Mouse (Mus musculus) CH12.LX (cell line): Measurements from ENCODE around the gene Mamdc2. TPM values are rescaled to one million over a fixed set of nuclear protein-coding genes. Genes with fewer than 3 reads are reported as not detected.

Source experiments
- DNase-seq: peaks from one replicate; pipeline ENCODE4 v3.0.0-alpha.2; 2013; ENCODE audit errors: extremely low read depth
- H3K27ac ChIP-seq: 2 replicates; pipeline ENCODE4 v1.5.1; 2012; ENCODE audit warnings: low read depth, mild to moderate bottlenecking, control low read depth, moderate library complexity; ENCODE audit not compliant: insufficient read depth
- H3K27me3 ChIP-seq: replicated peaks from 2 replicates; pipeline ENCODE3; 2012; ENCODE audit warnings: inconsistent platforms
- H3K36me3 ChIP-seq, 2 experiments: replicated peaks in 1 of 2; 2 replicates each; pipeline versions ENCODE3 to v1.6.1; 2012; ENCODE audit warnings: inconsistent platforms in 1 of 2, low read length in 1 of 2, mild to moderate bottlenecking in 1 of 2, mixed read lengths in 1 of 2, moderate library complexity in 1 of 2; ENCODE audit not compliant: control insufficient read depth in 1 of 2, insufficient read depth in 1 of 2
- H3K4me1 ChIP-seq, 2 experiments: 2 replicates each; pipeline ENCODE4 v1.6.1; 2012; ENCODE audit warnings: inconsistent platforms in 1 of 2, moderate library complexity in 1 of 2; ENCODE audit not compliant: insufficient read depth in 2 of 2, control insufficient read depth in 1 of 2
- H3K4me2 ChIP-seq: 2 replicates; pipeline ENCODE4 v1.6.1; 2012; ENCODE audit warnings: low read depth, mild to moderate bottlenecking, control low read depth; ENCODE audit not compliant: poor library complexity, insufficient read depth, severe bottlenecking
- H3K4me3 ChIP-seq, 3 experiments: fragments of 150-350 bp in 1 of 3; sonication (generic) in 1 of 3; replicated peaks in 1 of 3; 2 replicates each; pipeline versions ENCODE3 to v1.5.1; 2011 to 2012; ENCODE audit warnings: low read depth in 2 of 3, low read length in 2 of 3, mild to moderate bottlenecking in 2 of 3, moderate library complexity in 2 of 3, control low read depth in 1 of 3, improper control_type of control experiment in 1 of 3, inconsistent platforms in 1 of 3, mixed read lengths in 1 of 3; ENCODE audit not compliant: poor library complexity in 1 of 3
- H3K79me2 ChIP-seq: replicated peaks from 2 replicates; pipeline ENCODE4 v1.6.1; 2012; ENCODE audit warnings: mild to moderate bottlenecking, moderate library complexity; ENCODE audit not compliant: control insufficient read depth, poor library complexity, insufficient read depth, severe bottlenecking; ENCODE audit errors: extremely low read depth
- H3K9ac ChIP-seq: 2 replicates; pipeline ENCODE4 v1.6.1; 2012; ENCODE audit warnings: low read depth, mild to moderate bottlenecking, control low read depth, moderate library complexity; ENCODE audit not compliant: insufficient read depth
- H3K9me3 ChIP-seq: replicated peaks from 2 replicates; pipeline ENCODE3; 2012; ENCODE audit warnings: low read length, inconsistent platforms, mixed read lengths
- BHLHE40 ChIP-seq: IDR thresholded peaks from 2 replicates; pipeline ENCODE4 v1.6.1; 2011; ENCODE audit warnings: mild to moderate bottlenecking, low read depth, low read length, improper control_type of control experiment
- CHD1 ChIP-seq: IDR thresholded peaks from 2 replicates; pipeline ENCODE4 v1.6.1; 2012; ENCODE audit warnings: low read depth, low read length, improper control_type of control experiment, inconsistent platforms
- CHD2 ChIP-seq: IDR thresholded peaks from 2 replicates; pipeline ENCODE4 v1.6.1; 2011; ENCODE audit warnings: low read length, improper control_type of control experiment
- CTCF ChIP-seq, 2 experiments: IDR thresholded peaks in 1 of 2; conservative IDR thresholded peaks in 1 of 2; 2 replicates each; pipeline ENCODE4 v1.5.1; 2011 to 2012; ENCODE audit warnings: low read depth in 2 of 2, low read length in 2 of 2, improper control_type of control experiment in 1 of 2, inconsistent platforms in 1 of 2, mild to moderate bottlenecking in 1 of 2, moderate library complexity in 1 of 2
- E2F4 ChIP-seq: IDR thresholded peaks from 2 replicates; pipeline ENCODE4 v1.6.1; 2011; ENCODE audit warnings: low read depth, low read length, improper control_type of control experiment; ENCODE audit not compliant: insufficient replicate concordance
- ELF1 ChIP-seq: IDR thresholded peaks from 2 replicates; pipeline ENCODE4 v1.6.1; 2014; ENCODE audit warnings: low read depth, mild to moderate bottlenecking, inconsistent platforms, low read length, improper control_type of control experiment
- ETS1 ChIP-seq: conservative IDR thresholded peaks from 2 replicates; pipeline ENCODE4 v1.6.1; 2012; ENCODE audit warnings: low read depth, mild to moderate bottlenecking, inconsistent platforms, low read length, improper control_type of control experiment, moderate library complexity
- GABPA ChIP-seq: IDR thresholded peaks from 2 replicates; pipeline ENCODE4 v1.6.1; 2012; ENCODE audit warnings: low read depth, low read length, improper control_type of control experiment, inconsistent platforms; ENCODE audit not compliant: insufficient replicate concordance
- HCFC1 ChIP-seq: IDR thresholded peaks from 2 replicates; pipeline ENCODE4 v1.6.1; 2012; ENCODE audit warnings: low read depth, mild to moderate bottlenecking, inconsistent platforms, low read length, improper control_type of control experiment
- IRF4 ChIP-seq: IDR thresholded peaks from 2 replicates; pipeline ENCODE4 v1.6.1; 2014; ENCODE audit warnings: low read depth, mild to moderate bottlenecking, inconsistent platforms, low read length, improper control_type of control experiment
- JUN ChIP-seq: IDR thresholded peaks from 2 replicates; pipeline ENCODE4 v1.6.1; 2011; ENCODE audit warnings: low read depth, mild to moderate bottlenecking, low read length, improper control_type of control experiment, moderate library complexity; ENCODE audit not compliant: insufficient read depth
- JUND ChIP-seq: conservative IDR thresholded peaks from 2 replicates; pipeline ENCODE4 v1.6.1; 2011; ENCODE audit warnings: low read depth, low read length, improper control_type of control experiment
- KAT2A ChIP-seq: IDR thresholded peaks from 2 replicates; pipeline ENCODE4 v1.6.1; 2012; ENCODE audit warnings: low read length, improper control_type of control experiment, inconsistent platforms; ENCODE audit not compliant: insufficient replicate concordance
- MAFK ChIP-seq: IDR thresholded peaks from 2 replicates; pipeline ENCODE4 v1.6.1; 2011; ENCODE audit warnings: low read length, improper control_type of control experiment; ENCODE audit not compliant: insufficient replicate concordance
- MAX ChIP-seq: IDR thresholded peaks from 2 replicates; pipeline ENCODE4 v1.6.1; 2011; ENCODE audit warnings: low read length, improper control_type of control experiment
- MAZ ChIP-seq: IDR thresholded peaks from 2 replicates; pipeline ENCODE4 v1.6.1; 2012; ENCODE audit warnings: low read depth, mild to moderate bottlenecking, inconsistent platforms, low read length, improper control_type of control experiment, moderate library complexity
- MEF2A ChIP-seq: IDR thresholded peaks from 2 replicates; pipeline ENCODE4 v1.6.1; 2014; ENCODE audit warnings: low read depth, mild to moderate bottlenecking, inconsistent platforms, low read length, improper control_type of control experiment, borderline replicate concordance
- MXI1 ChIP-seq: IDR thresholded peaks from 2 replicates; pipeline ENCODE4 v1.6.1; 2011; ENCODE audit warnings: mild to moderate bottlenecking, low read depth, low read length, improper control_type of control experiment
- MYC ChIP-seq: IDR thresholded peaks from 2 replicates; pipeline ENCODE4 v1.6.1; 2011; ENCODE audit warnings: low read depth, mild to moderate bottlenecking, improper control_type of control experiment, low read length
- NRF1 ChIP-seq: IDR thresholded peaks from 2 replicates; pipeline ENCODE4 v1.6.1; 2014; ENCODE audit warnings: low read depth, mild to moderate bottlenecking, inconsistent platforms, low read length, improper control_type of control experiment, moderate library complexity
- POLR2A ChIP-seq: IDR thresholded peaks from 2 replicates; pipeline ENCODE4 v1.6.1; 2011; ENCODE audit warnings: low read depth, mild to moderate bottlenecking, improper control_type of control experiment, low read length
- RAD21 ChIP-seq: IDR thresholded peaks from 2 replicates; pipeline ENCODE4 v1.6.1; 2011; ENCODE audit warnings: low read depth, mild to moderate bottlenecking, low read length, improper control_type of control experiment, moderate library complexity
- SMC3 ChIP-seq: IDR thresholded peaks from 2 replicates; pipeline ENCODE4 v1.6.1; 2011; ENCODE audit warnings: low read depth, low read length, improper control_type of control experiment
- TBP ChIP-seq: conservative IDR thresholded peaks from 2 replicates; pipeline ENCODE4 v1.6.1; 2011; ENCODE audit warnings: low read depth, low read length, improper control_type of control experiment
- UBTF ChIP-seq: IDR thresholded peaks from 2 replicates; pipeline ENCODE4 v1.6.1; 2012; ENCODE audit warnings: low read depth, mild to moderate bottlenecking, inconsistent platforms, low read length, improper control_type of control experiment, moderate library complexity
- USF1 ChIP-seq: IDR thresholded peaks from 2 replicates; pipeline ENCODE4 v1.6.1; 2014; ENCODE audit warnings: low read depth, mild to moderate bottlenecking, inconsistent platforms, low read length, improper control_type of control experiment
- ZC3H11A ChIP-seq: IDR thresholded peaks from 2 replicates; pipeline ENCODE4 v1.6.1; 2012; ENCODE audit warnings: low read depth, mild to moderate bottlenecking, inconsistent platforms, low read length, improper control_type of control experiment
- ZKSCAN1 ChIP-seq: IDR thresholded peaks from 2 replicates; pipeline ENCODE4 v1.6.1; 2012; ENCODE audit warnings: low read depth, inconsistent platforms, low read length, improper control_type of control experiment, borderline replicate concordance
- ZMIZ1 ChIP-seq: IDR thresholded peaks from 2 replicates; pipeline ENCODE4 v1.6.1; 2012; ENCODE audit warnings: low read depth, mild to moderate bottlenecking, inconsistent platforms, low read length, improper control_type of control experiment
- ZNF384 ChIP-seq: IDR thresholded peaks from 2 replicates; pipeline ENCODE4 v1.6.1; 2012; ENCODE audit warnings: low read depth, low read length, improper control_type of control experiment, inconsistent platforms
- dilution Hi-C: fragments of 300-500 bp; cut with MboI; formaldehyde crosslinking; loops from 2 replicates; pipeline ENCODE4 v1.14.3; 2020; ENCODE audit warnings: low sequenced_read_pairs; ENCODE audit not compliant: extremely low pct_unique_long_range_greater_than_20kb, extremely low pct_ligation_motif_present
- in situ Hi-C: fragments of 300-500 bp; cut with MboI; formaldehyde crosslinking; loops from 3 replicates; pipeline ENCODE4 v1.14.3; 2019; ENCODE audit warnings: low sequenced_read_pairs, low pct_ligation_motif_present, low pct_unique_long_range_greater_than_20kb, mixed read lengths
- polyA plus RNA-seq: library from polyadenylated mRNA; unstranded; fragments of >175 nt; gene quantifications from 2 replicates; pipeline ENCODE4 v1.2.1, GENCODE M21; 2012; ENCODE audit warnings: low read depth; ENCODE audit not compliant: insufficient read length
- total RNA-seq, 2 experiments: library from RNA; depleted of rRNA; stranded (reverse); fragments of 300-350 nt in 1 of 2; fragments of >200 nt in 1 of 2; gene quantifications; 2 replicates each; pipeline ENCODE4 v1.2.3; 2012 to 2014

Gene Mamdc2
- total and polyA plus RNA-seq, 3 experiments = 0.08 to 0.67 (median 0.17) TPM

DNA sequence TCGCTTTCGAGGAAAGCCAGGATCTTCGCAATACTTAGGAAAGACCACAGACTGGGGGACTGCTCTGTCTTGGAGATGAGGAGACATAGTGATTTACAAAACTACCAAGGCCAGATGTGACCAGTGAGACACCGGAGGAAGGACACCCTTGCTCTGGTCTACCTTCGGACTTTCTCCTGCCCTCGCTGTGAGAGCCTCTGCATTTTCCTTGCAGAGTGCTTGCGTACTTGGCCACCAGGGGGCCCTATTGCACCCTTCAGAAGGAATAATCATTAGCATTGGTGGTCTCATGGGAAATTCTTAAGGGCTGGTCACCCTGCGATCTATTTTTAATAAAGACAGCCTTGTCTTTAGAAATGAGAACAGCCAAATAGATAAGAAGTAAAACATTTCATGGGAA, 75.0 kb downstream of the Mamdc2 start:
- Histone ChIP-seq H3K9me3 (no peaks in the 10 kb centered on the region), H3K27me3 (no peaks in the 10 kb centered on the region), H3K36me3 (no peaks in the 10 kb centered on the region), H3K4me3 (no peak overlapping the region), H3K27ac (no peak overlapping the region), H3K4me1 (peaks cover 5 to 8% of the 10 kb centered on the region in 2 experiments), H3K9ac (no peak overlapping the region), H3K79me2 (no peaks in the 10 kb centered on the region), H3K4me2 (no peak overlapping the region)
- in situ Hi-C loops (no loop called here), dilution Hi-C loops (no loop called here)
- TF ChIP-seq TBP (no peak), ZNF384 (no peak), JUND (no peak), MAX (no peak), NRF1 (no peak), BHLHE40 (no peak), IRF4 (no peak), E2F4 (no peak), ETS1 (no peak), MEF2A (no peak), ZC3H11A (peak; percentile 16; the same call in 1 of the 2 replicates), KAT2A (no peak), UBTF (no peak), CHD1 (no peak), MAZ (no peak), JUN (no peak), SMC3 (peak; percentile 88), CHD2 (no peak), GABPA (no peak), MXI1 (no peak), RAD21 (peak; percentile 71), CTCF (conservative IDR thresholded peaks at IDR 0.05 in 1 of 2, IDR thresholded peaks at IDR 0.05 in 1 of 2; ENCODE audit: low read depth in 2 of 2, low read length in 2 of 2) (peak; percentile 72 to 90)
- peak; percentile 59 for DNase-seq

DNA sequence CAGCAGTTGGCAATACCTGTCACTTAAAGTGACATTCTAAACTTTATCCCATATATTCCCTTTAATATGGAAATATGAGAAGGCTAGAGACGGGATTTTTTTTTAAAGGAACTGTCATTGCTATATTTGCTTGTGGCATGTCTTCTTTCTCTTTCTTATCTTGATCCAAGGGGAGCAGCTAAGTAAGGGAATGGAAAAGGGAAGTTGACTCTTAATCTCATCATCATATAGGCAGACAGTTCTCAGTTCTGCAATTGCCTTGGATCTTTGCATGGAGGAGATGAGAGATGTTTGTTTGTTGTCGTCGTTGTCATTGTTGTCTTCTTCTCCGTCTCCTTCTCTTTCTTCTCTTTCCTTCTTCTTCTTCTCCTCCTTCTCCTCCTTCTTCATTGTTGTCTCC, 79.0 kb downstream of the Mamdc2 start:
- no peak overlapping the region for H3K4me3 ChIP-seq
- dilution Hi-C loops = no loop called here
- no peaks in the 10 kb centered on the region for H3K36me3 ChIP-seq
- H3K4me2 ChIP-seq = no peak overlapping the region
- no peaks in the 10 kb centered on the region for H3K27me3 ChIP-seq
- H3K9ac ChIP-seq = no peak overlapping the region
- H3K27ac ChIP-seq = no peak overlapping the region
- TF ChIP-seq HCFC1 (no peak), ZMIZ1 (no peak), ZKSCAN1 (no peak), CTCF (conservative IDR thresholded peaks at IDR 0.05 in 1 of 2, IDR thresholded peaks at IDR 0.05 in 1 of 2; ENCODE audit: low read depth in 2 of 2, low read length in 2 of 2) (no peak), MYC (no peak), CHD1 (no peak), MAFK (no peak), RAD21 (no peak), POLR2A (no peak), USF1 (no peak), TBP (no peak), ZC3H11A (no peak), MXI1 (no peak), E2F4 (no peak), UBTF (no peak), ELF1 (no peak), IRF4 (no peak), MEF2A (no peak), ETS1 (no peak)
- TF ChIP-seq, all 38 proteins: peak for 0
- DNase-seq = no peak
- Histone ChIP-seq H3K4me1 (peaks cover 2 to 8% of the 10 kb centered on the region in 2 experiments; a peak in 3 of 4 replicates), H3K79me2 (no peaks in the 10 kb centered on the region), H3K9me3 (no peaks in the 10 kb centered on the region)
- in situ Hi-C loops = no loop called here
